Mouse (Mus musculus) small intestine, adult 2 months (tissue): Measurements from ENCODE around the gene Uchl4.

Source experiments
- CTCF ChIP-seq: fragments of 200-500 bp; IDR thresholded peaks from 2 replicates; pipeline ENCODE4 v1.5.1; 2012; ENCODE audit warnings: low read depth, mild to moderate bottlenecking, control low read depth, inconsistent platforms, low read length, moderate library complexity, mixed read lengths; ENCODE audit not compliant: insufficient replicate concordance, insufficient read length; ENCODE audit errors: extremely low read depth
- POLR2A ChIP-seq: fragments of 200-500 bp; IDR thresholded peaks from 2 replicates; pipeline ENCODE4 v1.6.1; 2012; ENCODE audit warnings: low read depth, mild to moderate bottlenecking, control low read depth, inconsistent platforms, low read length, moderate library complexity

- TF ChIP-seq CTCF, result no peak
- no peak for TF ChIP-seq POLR2A
Observed at GRCm38 (mm10) chr9:64249371-64249770, 14.4 kb downstream of the Uchl4 start.
